Mouse (Mus musculus) left cerebral cortex, postnatal 36 days (tissue): Measurements from ENCODE around the gene Gm9376. TPM values are rescaled to one million over a fixed set of nuclear protein-coding genes. Genes with fewer than 3 reads are reported as not detected.

ENCODE experiments used
- DNase-seq, 2 experiments: peaks; one replicate each; pipeline ENCODE4 v3.0.0; 2021 to 2022; ENCODE audit warnings: low spot score in 2 of 2, mixed read lengths in 1 of 2
- intact Hi-C: fragments of 180-260 bp; cut with DNase I; formaldehyde crosslinking; loops from one replicate; pipeline ENCODE4 v1.15.1; 2025
- total RNA-seq, 2 experiments: library from RNA; stranded (reverse); gene quantifications; 2 replicates each; pipeline ENCODE4 v1.2.3; 2021

Gene Gm9376
- total RNA-seq = not detected

DNA sequence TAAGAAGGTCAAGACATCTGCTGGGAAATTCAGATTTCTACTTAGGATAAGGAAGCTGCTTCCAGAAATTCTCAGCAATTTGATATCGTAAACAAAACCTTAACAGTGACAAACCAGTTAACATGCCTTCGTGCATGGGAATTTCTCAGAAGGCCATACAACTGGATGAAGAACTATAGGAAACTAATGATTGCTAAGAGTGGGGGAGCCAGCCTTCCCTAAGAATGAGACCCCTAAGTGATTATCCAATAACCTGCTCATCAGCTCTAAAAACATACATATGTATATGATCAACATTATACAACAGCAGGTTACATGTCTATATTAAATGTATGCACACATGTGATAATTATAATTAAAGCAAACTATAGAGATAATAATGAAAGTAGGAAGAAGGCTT lies at the start of gene Gm9376:
Gene Gm9376 (plus strand): TSS at position 301 of the 400 bp plus-strand sequence.
- no peak for DNase-seq

DNA sequence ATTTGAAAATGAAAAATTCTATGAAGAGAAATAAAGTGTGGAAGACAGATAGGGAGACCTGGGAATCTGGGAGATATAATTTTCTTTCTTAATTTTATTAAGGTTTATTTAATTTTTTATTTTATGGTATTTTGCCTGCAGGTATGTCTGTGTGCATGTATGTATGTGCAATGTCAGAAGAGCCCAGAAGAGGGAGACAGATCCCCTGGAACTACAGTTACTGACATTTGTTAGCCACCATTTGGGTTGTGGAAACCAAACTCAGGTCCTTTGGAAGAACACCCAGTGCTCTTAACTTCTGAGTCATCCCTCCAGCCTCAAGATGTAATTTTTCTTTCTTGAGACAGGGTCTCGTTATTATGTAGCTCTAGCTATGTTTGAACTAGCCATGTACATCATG lies 45.9 kb upstream of the Gm9376 start:
- no peak for DNase-seq
- intact Hi-C loops = no loop called here

More for the DNA sequence above, at the start of gene Gm9376:
- intact Hi-C loops = no loop called here

DNA sequence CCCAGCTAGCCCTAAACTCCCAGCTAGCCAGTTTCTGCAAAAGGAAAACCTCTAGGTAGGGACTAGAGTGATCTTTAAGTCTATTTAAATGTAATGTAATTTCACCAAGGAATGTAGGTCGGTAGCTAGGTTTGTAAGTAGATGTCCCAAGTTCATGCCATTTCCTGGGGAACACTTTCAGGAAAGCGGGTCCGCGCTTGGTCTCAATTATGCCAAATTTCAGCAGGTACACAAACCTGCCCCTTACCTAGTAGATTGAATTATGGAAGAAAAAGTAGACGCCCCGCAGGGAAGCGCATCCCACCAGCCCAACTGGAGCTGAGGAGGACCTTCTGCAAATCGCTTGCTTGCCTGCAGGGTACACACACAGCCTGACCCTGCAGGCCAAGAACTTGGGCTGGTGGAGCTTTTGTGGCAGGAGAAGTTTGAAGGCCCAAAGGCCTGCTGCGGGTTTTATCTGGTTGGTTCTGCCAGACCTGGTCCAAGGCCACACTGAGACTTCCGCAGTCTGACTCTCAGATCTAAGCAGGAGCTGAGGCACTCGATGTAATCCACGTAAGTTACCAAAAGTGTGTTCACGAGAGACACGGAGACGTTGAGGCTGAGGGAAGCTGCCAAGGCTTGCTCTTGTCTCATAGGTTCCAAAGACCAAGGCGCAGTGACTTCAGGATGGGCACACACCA lies 41.6 kb upstream of the Gm9376 start:
- intact Hi-C loops = no loop called here
- DNase-seq = no peak

DNA sequence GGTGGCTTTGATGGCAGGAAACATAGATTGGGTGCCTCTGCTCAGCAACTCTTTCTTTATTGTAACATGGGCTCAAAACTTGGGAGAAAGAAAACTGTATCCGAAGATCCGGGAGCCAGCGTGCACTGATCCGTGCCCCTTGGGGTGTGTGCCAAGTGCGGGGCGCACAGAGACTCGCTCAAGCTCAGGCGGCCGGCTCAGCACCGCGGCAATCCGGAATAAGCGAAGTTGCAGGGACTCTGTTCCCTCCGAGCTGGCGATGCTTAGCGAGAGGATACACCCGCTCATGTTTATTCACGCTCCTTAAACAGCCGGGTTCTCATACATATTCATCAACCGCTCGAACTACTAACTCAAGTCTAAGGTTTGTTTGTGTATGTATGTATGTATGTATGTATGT lies 40.8 kb upstream of the Gm9376 start:
- intact Hi-C loops = no loop called here
- no peak for DNase-seq

DNA sequence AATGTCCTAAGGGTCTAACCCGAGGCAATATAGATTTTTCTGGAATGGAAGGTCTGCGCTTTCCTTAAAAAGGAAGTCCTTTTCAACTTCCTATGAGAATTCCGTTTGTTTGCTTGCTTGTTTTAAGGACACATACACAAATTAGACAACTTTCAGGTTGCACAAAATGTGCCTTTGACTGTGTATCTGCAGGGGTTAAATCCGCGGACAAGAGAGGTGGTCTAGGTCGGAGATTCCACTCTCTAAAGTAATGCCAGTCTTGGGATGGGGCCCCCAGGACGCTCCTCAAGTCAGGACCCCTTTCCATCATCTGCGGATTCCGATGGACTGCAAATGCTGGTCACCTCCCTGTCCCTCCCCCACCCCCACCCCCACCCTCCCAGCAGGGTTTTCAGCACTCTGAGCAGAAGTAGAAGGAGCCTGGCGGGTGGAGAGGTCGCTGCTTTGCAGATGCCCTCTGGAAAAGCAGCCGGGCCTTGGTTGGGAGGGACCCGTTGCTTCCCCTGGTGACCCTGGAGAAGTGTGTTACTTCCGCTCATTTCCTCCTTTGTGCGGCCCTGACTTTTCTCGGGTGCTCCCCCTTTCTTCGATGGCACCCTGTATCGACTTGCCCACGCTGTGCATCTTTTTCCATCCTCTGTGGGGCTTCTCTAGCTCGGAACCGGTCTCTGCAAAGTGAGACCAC lies 40.1 kb upstream of the Gm9376 start:
- DNase-seq = no peak
- intact Hi-C loops = no loop called here

DNA sequence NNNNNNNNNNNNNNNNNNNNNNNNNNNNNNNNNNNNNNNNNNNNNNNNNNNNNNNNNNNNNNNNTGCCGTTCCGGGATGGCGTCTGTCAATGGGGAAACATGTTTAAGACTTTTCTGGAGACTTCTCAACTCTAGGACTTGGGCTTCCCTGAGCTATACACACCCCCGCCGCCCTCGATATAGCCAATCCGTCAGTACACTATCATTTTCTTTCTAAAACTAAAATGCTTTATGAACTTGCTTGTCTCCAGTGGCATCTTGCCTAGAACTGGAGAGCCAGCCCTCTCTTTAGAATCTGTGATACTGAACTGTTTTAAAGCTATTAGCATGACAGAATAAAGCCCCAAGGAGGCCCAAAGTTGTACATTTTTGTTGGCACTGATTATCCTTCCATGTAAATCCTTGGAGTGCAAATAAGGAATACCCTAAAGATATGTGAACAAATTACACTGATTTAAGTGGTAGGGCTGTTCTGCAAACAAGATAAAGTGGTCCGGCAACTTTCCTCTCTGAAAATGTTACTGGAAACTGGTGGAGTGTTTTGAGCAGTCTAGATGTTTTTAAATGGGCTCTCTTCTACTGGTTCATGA lies 34.3 kb upstream of the Gm9376 start:
- DNase-seq = no peak
- intact Hi-C loops = no loop called here

DNA sequence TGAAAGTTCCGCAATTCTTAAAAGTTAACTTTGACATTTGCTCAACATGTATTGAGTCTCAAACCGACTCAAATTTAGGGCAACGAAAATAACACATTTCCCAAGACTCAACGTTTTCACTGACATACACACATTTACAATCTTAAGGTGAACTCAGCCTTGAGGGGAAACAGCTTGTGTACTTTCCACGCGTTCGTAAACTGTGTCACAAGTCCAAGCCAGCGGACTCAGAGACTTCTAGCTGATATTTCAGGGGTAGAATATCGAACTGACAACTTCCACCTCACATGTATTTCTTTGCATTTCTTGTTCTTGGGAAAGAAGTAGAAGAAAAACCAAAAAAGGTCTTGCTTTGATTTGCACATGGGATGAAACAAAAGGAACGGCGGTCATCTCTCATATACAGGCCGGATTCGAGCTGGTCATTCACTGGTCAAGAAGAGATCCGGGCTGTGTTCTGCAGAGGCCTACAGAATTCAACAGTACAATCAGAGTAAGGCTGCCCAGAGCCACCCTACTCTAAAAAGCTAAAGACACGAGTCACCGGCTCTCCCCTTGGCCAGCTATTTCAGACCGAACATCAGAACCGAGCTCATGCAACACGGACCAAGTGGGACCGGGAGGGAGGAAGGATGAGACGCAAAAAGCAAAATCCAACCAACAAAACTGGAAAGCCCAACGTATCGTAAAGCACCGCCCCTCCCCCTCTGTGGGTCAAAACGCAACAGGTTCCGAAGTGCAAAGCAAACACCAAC lies 32.8 kb upstream of the Gm9376 start:
- intact Hi-C loops = no loop called here
- DNase-seq = peak; percentile 9 to 15

DNA sequence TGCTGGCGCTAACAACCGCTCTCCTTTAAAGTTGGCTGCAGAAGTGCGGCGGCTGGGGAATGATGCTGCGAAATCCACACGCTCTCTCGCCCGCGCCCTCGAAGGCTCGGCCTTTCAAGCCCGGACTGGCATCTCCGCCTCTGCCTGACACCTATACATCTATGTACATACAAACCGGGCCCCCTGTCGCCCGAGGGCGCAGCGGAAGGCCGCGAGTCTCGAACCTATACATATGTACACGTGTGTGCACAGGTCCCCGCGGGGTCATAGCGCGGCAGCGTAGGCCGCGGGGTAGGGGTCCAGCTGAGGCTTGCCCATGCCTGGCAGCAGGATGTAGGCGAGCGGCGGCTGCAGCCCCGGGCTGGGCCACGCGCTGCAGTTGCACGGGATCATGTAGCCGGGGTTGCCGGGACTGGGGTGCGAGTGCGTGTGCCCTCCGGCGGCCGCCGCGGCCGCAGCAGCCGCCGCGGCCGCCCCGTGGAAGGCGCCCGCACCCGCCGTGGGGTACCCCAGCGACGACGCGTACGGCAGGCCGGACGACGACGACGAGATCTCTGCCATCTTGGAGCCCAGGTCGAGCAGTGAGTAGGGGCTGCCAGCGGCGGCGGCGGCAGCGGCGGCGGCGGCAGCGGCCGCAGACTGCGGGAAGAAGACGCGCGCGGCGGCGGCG lies 32.1 kb upstream of the Gm9376 start:
- intact Hi-C loops = no loop called here
- DNase-seq = no peak

DNA sequence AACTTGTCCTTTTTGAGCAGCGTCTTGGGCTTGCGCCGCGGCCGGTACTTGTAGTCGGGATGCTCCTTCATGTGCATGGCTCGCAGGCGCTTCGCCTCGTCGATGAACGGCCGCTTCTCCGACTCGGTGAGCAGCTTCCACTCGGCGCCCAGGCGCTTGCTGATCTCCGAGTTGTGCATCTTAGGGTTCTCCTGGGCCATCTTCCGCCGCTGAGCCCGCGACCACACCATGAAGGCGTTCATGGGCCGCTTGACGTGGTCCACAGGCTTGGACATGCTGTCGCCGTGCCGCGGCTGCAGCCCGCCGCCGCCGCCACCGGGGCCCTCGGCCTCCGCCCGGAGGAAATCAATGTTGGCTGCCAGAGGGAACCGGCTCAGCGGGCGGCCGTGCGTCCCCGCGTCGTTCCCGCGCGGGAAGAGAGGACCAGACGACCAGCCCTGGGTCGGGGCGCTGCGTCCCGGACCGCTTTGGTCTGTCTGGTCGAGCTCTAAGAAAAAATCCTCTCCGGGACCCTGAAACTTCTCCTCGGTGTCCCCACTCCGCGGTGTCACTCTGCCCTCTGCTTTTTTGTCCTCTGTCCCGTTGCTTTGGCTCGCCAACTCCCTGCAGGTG lies 31.3 kb upstream of the Gm9376 start:
- peak; percentile 13 to 29 for DNase-seq

DNA sequence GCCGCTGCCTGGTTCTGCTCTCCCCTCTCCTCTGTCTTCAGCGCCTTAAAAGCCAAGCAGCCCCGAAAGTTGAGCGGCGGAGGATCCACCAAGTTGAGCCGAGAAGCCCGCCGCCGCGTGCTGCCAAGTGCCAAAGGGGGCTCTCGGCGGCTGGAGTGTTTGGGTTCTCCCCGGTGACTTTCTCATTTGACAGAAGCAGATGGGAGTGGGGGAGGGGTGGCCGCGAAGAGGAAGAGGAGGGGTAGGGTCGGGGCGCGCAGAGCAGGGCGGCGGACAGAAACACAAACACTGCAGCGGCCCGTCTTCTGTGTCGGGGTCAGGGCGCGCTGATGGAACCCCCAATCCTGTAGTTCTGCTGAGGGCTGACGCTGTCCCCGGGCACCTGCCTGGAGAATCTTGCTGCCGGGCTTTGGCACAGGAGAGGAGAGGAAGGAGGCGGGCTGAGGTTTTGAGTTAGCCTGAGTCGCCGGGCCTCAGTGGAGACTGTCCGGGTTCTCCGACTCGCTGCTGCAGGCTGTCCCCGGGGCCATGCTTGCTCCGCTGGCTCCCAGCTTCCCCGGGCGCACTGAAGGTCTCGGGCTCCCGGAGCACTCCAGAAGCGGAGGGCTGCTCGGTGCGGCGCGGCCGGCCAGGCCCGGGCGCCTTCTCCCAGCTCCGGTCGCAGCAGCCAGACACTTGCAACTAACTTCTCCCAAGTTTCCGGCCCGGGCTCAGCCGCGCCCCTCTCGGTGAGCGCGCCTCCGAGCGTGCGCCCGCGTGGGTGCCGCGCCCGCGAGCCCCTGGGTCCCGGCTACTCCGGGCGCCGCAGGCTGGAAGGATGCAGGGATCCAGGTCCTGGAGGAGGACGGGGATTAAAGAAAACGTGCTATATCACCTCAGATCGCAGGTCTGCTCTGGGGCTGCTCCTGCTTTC lies 30.5 kb upstream of the Gm9376 start:
- intact Hi-C loops = no loop called here
- DNase-seq = peak; percentile 37 to 39

More for the DNA sequence above, 31.3 kb upstream of the Gm9376 start:
- intact Hi-C loops = no loop called here

DNA sequence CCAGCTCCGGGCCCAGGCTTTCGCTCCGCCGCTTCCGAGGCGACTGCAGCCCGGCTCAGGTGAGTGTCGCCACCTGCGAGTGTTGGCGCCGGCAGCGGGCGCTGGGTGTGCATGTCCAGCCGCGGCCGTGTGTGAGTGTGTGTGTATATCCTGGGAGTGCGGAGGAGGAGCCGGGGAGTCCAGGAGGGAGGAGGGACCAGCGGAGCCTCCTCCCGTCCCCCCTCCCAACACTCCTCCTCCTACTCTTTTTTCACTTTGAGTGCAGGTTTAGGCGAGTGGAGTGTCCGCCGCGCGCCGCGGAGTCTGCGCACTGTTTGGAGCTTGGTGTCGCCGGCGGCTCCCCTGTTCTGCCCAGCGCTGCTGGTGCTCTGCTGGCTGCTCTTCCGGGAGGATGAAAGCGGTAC lies 29.9 kb upstream of the Gm9376 start, which contains the start of gene Sox21:
Gene Sox21 (minus strand): TSS at position 145 of the 404 bp plus-strand sequence.
- intact Hi-C loops = no loop called here
- peak; percentile 42 to 51 for DNase-seq

DNA sequence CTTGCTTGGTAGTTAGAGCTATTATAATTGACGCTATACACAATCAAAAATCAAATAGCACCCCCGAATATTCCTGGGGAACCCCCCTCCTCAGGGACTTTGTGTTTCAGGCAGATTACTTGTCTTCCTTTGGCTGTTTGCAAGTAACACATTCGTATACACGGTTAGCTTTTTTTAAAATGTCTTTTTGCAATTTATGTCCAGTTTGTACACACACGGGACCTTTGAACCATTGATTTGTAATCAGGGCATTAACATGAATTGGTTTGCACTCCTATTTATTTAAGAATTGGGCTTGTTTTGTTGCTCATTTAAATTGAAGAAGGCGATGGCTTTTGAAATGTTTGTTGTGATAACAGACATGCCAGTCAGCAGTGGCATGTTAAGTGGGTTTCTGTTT lies 29.0 kb upstream of the Gm9376 start:
- no peak for DNase-seq
- intact Hi-C loops = loop anchor here (2.0 kb wide), 1 partner anchor 199 kb away; no protein-coding TSS in a partner anchor

DNA sequence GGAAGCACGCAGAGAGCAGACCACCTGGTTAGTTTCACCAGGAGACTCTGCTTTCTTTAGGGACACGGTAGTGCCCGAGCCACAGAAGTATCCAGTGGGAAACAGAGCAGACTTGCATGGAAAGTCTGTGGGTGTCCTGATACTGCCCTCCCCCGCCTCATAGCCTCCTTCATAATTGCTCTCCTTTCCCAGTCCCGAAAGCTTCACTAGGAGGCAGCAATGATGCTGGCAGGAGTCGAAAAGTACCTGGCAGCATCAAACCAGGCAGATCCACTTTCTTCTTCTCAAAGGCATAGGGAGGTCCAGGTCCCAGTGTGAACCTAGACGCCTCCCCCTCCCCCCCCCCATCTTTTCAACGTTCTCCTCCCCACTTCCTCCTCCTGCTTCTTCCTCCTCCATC lies 27.4 kb upstream of the Gm9376 start:
- DNase-seq = no peak
- intact Hi-C loops = loop anchor here (2.0 kb wide), 1 partner anchor 197 kb away; no protein-coding TSS in a partner anchor

DNA sequence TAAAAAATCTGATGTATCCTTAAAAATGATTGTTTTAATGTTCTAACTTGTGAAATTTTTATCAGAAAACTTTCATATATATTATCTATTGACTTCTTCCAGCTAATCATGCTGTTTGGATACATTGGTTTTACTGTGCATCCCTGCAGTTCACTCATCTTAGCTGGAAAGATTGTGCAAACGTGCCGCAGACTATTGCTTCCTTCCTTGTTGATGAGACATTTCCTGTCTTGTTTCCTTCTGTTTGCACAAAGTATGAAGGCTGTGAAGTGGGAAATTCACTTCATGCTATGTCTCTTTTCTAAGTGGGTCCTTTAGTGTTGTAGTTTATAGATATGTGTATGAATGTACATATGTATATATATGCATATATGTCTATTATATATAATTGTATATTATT lies 25.3 kb upstream of the Gm9376 start:
- no peak for DNase-seq
- intact Hi-C loops = no loop called here

DNA sequence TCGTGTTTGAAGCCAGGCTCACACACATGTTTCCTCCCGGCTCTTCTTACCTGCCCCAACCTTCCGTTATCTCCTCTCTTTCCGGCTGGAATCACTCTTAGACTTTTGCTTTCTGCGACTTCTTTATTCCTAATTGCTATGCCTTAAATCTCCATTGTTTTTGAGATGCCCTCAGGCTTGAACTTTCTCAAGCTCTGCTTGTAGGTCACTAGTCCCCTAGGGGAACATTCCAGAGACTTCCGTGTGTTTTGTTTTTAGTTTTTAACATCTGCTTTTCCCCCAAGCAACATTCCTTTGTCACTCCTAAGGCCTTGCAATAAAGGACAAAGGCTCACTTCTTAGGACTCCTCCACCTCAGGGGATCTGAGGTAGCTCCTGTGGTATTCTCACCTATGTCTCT lies 13.4 kb upstream of the Gm9376 start:
- intact Hi-C loops = no loop called here
- no peak for DNase-seq

DNA sequence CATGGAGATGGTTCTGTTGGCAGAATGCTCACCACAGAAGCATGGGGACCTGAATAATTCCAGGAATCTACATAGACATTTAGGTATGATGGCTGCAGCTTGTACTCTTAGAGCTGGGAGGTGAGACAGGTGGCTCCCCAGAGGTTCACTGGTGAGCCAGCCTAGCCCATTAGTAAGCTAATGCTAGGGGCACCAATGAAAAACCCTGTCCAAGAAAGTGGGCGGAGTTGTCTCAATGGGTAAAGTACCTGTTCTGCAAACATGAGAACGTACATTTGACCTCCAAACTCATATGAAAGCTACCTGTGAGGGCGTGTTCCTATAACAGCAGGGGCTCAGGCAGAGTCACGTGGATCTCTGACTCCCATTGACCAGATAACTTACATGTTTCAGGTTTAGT lies 2.1 kb downstream of the Gm9376 start:
- no peak for DNase-seq
- intact Hi-C loops = no loop called here

DNA sequence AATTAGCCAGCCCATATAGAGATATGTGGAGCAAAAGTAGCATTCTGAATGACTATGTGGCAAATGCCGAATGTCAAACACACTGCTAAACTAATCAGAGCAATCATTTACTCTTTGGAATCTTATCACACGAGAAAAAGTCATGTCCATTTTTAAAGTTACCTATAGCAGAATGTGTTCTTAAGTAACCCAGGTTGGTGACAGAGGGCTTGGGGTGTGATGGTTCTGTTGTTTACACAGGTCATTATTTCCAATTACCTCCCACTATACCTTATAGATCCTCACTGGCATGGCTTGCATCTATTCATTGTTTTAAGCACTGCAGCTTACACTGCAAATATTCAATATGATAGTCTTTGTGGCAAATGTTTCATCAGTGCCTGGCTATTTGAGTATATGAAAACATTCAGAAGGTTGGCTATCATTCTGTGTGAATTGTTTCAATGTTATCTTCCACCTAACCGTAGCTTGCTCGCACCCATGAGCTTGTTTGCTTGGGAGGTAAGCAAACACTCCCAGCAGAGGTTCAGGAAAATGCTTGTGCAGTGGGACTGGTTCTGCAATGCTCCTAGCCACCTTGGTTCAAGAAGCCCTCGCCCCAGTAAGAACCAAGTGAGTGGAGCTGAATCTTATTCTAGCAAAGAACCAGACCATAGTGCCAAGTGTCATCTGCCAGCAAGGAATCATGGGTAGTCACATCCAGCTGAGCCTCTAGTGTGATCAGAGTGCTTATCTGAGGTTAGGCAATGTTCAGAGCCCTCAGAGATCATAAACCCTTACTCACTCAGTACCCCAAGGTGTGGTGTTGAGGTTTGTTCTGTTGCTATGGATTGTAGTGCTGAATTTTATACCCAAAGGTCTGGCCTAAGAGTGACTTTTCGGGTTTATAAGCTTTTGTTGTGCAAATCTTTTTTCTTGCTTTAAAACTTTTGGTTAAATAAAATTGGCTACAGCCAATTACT lies 6.1 kb downstream of the Gm9376 start:
- DNase-seq = no peak
- intact Hi-C loops = no loop called here
